Mouse (Mus musculus) hindbrain, embryonic 15.5 days (tissue): ENCODE results near the gene Cacna1d. TPM values are rescaled to one million over a fixed set of nuclear protein-coding genes. Genes with fewer than 3 reads are reported as not detected.

Experiments
- ATAC-seq: fragments of 200-750 bp; cut with Nextera tagmentation; 2 replicates; pipeline ENCODE4 v1.8.0; 2017; ENCODE audit warnings: low read depth, moderate number of reproducible peaks, moderate TSS enrichment; ENCODE audit not compliant: low FRiP score
- H3K27ac ChIP-seq: fragments of 300-500 bp; sonication (generic); replicated peaks from 2 replicates; pipeline ENCODE4 v1.5.1; 2015; ENCODE audit warnings: mild to moderate bottlenecking, inconsistent platforms
- H3K27me3 ChIP-seq: fragments of 300-500 bp; sonication (generic); 2 replicates; pipeline ENCODE4 v1.6.1; 2015; ENCODE audit warnings: control low read depth, inconsistent platforms
- H3K36me3 ChIP-seq: fragments of 300-500 bp; sonication (generic); 2 replicates; pipeline ENCODE4 v1.6.1; 2015; ENCODE audit warnings: control low read depth, inconsistent platforms
- H3K4me1 ChIP-seq: fragments of 300-500 bp; sonication (generic); replicated peaks from 2 replicates; pipeline ENCODE4 v1.6.1; 2015; ENCODE audit warnings: control low read depth, inconsistent platforms
- H3K4me2 ChIP-seq: fragments of 300-500 bp; sonication (generic); 2 replicates; pipeline ENCODE4 v1.6.1; 2015; ENCODE audit warnings: moderate library complexity, mild to moderate bottlenecking, inconsistent platforms
- H3K4me3 ChIP-seq: fragments of 300-500 bp; sonication (generic); 2 replicates; pipeline ENCODE4 v1.5.1; 2015; ENCODE audit warnings: mild to moderate bottlenecking, inconsistent platforms
- H3K9ac ChIP-seq: fragments of 300-500 bp; sonication (generic); 2 replicates; pipeline ENCODE4 v1.6.1; 2015; ENCODE audit warnings: inconsistent platforms
- H3K9me3 ChIP-seq: fragments of 300-500 bp; sonication (generic); 2 replicates; pipeline ENCODE4 v1.6.1; 2016; ENCODE audit warnings: control low read depth, inconsistent platforms
- WGBS: fragments of 180-500 bp; shearing (Covaris S2); methylation state at CpG from one replicate; pipeline ENCODE4 v1.1.7; 2015; 5-methylcytosine and 5-hydroxymethylcytosine counted together
- polyA plus RNA-seq: library from polyadenylated mRNA; unstranded; fragments of >200 nt; fragmentation: Nextera tagmentation; extraction: Ambion mirVana; gene quantifications from 2 replicates; pipeline ENCODE4 v1.2.1, GENCODE M21; 2015

The Cacna1d gene
- polyA plus RNA-seq, 1 experiment from 2014 or later = 10.7 TPM

DNA sequence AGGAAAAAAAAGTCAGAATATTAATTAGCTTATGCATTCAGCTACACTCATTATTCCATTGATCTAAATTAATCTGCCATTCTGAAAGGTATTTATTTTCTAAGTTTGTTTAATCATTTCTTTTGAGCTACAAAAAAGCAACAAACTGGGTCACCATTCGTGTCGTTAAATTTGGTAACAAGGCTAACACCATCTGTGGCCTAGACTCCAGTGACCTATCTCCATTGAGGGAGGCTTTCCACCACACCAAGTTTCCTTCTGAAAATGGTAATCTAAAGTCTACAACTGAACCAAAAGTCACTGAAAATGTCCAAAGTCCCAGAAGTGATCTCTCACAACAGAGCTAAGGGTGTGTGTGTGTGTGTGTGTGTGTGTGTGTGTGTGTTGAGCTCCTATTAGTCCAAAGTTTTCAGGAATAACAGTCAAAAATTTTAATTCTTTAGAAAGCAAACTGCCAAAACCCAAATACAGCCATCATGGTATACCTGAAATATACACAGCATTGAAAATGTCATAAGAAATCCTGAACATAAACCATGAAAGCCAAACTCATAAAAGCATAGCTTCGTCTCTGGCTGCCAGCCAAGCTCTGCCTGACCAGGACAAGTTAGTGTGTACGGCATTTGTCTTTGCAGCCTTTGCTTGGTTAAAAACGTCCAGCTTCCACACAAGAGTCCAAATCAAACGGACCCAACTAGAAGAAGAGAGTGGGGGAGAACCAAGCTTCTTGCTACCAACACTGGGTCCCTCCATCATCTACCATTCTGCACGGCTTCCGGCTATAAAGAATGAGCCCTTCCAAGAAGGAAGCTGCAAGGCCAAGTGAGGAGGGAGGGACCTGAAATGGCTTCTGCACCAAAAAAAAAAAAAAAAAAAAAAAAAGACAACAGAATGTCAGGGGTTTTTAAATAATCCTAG, 146.0 kb downstream of the Cacna1d start:
- no peaks in the 10 kb centered on the region for H3K36me3 ChIP-seq
- no peak overlapping the region for H3K4me2 ChIP-seq
- no peak for ATAC-seq
- 69% methylated on average over 8 of the region's 8 CpGs for WGBS
- H3K27me3 ChIP-seq = no peaks in the 10 kb centered on the region
- H3K9me3 ChIP-seq = no peaks in the 10 kb centered on the region
- H3K9ac ChIP-seq = no peak overlapping the region
- H3K4me3 ChIP-seq = no peak overlapping the region
- H3K4me1 ChIP-seq = peaks cover 8% of the 10 kb centered on the region; the same call in 1 of the 2 replicates
- H3K27ac ChIP-seq = no peak overlapping the region

DNA sequence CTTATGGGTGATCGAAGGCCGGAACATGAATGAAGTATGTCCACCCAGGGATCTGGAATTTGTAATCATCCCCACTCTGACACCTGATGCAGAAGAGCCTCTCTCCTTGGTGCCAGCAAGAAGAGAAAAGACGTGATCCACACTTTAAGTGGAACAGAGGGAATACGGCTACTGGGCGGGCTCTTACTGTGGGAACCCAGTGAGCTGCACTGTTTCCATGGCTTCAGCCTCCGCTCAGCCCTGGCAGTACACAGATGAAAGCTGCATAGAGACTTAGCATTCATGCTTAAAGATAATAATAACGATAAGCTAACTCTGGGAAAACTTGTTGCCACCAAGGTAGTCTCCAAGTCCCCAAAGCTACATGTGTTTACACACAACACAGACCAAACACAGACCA, 147.5 kb downstream of the Cacna1d start:
- ATAC-seq = no peak
- H3K27ac ChIP-seq = no peak overlapping the region

DNA sequence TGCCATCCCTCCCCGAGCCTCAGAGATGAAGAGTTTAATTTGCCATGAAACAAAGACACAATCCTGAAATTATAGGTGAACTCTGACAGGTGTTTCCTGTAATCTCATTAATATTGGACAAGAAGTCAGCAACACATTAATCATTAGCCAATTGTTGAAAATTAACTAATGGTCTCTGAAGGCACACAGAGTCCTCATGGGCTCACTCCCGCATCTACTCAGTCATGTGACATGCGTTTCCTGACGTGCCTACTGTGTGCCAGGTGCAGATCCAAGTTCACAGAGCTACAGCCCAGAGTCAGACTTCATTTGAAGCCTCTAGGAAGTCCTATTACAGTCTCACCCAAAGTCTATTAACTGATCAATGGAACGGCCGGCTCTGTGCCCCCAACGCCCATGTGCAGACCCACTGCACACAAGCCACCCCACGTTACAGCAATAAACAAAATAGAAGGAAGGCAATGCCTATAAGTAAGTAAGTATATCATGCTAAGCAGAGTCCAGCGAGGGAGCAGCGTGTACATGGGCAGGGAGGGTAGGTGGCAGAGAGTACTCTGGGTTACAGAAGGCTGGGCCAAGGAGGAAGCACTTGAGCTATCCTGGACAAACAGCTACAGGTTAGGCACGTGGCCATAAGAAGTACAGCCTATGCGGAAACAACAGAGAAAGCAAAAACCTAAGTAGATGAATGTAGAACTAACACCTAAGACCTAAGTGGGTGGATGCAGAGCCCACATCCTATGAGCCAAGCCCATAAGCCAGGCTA, 149.2 kb downstream of the Cacna1d start:
- Histone ChIP-seq H3K9ac (no peak overlapping the region), H3K9me3 (no peaks in the 10 kb centered on the region), H3K4me2 (no peak overlapping the region), H3K4me3 (no peak overlapping the region), H3K4me1 (peaks cover 8% of the 10 kb centered on the region; the same call in 1 of the 2 replicates), H3K27ac (no peak overlapping the region), H3K36me3 (no peaks in the 10 kb centered on the region), H3K27me3 (no peaks in the 10 kb centered on the region)
- WGBS = 87% methylated on average over 12 of the region's 12 CpGs
- no peak for ATAC-seq

More for the DNA sequence above, 147.5 kb downstream of the Cacna1d start:
- H3K36me3 ChIP-seq = no peaks in the 10 kb centered on the region
- H3K9me3 ChIP-seq = no peaks in the 10 kb centered on the region
- 79% methylated on average over 7 of the region's 7 CpGs for WGBS
- H3K4me1 ChIP-seq = peaks cover 8% of the 10 kb centered on the region; the same call in 1 of the 2 replicates
- no peak overlapping the region for H3K4me3 ChIP-seq
- H3K27me3 ChIP-seq = no peaks in the 10 kb centered on the region
- no peak overlapping the region for H3K9ac ChIP-seq
- no peak overlapping the region for H3K4me2 ChIP-seq

- Histone ChIP-seq H3K36me3 (no peaks in the 10 kb centered on the region), H3K4me1 (peaks cover 8% of the 10 kb centered on the region; the same call in 1 of the 2 replicates), H3K9me3 (no peaks in the 10 kb centered on the region), H3K9ac (no peak overlapping the region), H3K4me3 (no peak overlapping the region), H3K27me3 (no peaks in the 10 kb centered on the region), H3K4me2 (no peak overlapping the region), H3K27ac (no peak overlapping the region)
- ATAC-seq = no peak
- 72% methylated on average over 3 of the region's 3 CpGs for WGBS
Observed at GRCm38 (mm10) chr14:30340140-30340539, 151.1 kb downstream of the Cacna1d start.

GRCm38 (mm10) chr14:30331856-30332255, 159.4 kb downstream of the Cacna1d start:
- no peaks in the 10 kb centered on the region for H3K27me3 ChIP-seq
- no peak overlapping the region for H3K27ac ChIP-seq
- no peak for ATAC-seq
- H3K4me3 ChIP-seq = no peak overlapping the region
- H3K9ac ChIP-seq = no peak overlapping the region
- no peaks in the 10 kb centered on the region for H3K36me3 ChIP-seq
- H3K4me1 ChIP-seq = no peaks in the 10 kb centered on the region
- 96% methylated on average over 1 of the region's 1 CpGs for WGBS
- H3K4me2 ChIP-seq = no peak overlapping the region
- H3K9me3 ChIP-seq = no peaks in the 10 kb centered on the region

DNA sequence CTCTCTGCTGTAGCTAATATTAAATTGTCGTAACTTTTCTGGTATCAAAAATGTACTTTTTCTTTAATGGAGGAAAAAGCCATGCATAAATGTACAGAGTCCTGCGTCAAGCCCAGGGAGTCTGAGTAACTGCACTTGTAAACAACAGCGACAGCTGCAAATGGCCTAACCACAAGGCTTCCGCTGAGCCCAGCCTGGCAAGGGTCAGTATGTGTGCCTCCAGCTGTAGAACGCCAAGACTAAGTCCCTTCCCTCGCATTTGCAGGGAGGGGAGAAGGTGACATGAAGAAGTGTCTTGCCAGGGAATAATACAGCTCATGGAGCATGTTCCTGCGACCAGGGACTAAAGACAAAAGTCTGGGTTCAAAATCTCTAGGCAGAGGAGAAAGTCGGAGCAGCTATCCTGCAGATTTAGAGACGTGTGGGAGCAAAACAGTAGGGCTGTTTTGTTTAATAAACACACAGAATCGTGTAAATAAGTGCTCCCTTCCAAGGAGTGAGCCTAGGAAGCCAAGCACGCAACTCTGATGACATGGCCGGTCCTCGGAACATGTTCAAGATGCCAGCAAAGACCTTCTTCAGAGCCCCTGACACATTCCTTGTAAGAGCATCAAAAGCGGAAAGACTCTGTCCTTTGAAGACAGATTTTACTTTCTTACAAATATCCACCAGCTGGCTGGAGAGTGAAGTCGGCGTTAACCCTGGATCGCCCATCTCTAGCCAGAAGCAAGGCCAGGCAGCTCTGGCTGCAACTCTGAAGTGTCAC, 160.7 kb downstream of the Cacna1d start:
- Histone ChIP-seq H3K4me1 (no peaks in the 10 kb centered on the region), H3K4me2 (no peak overlapping the region), H3K27me3 (no peaks in the 10 kb centered on the region), H3K9me3 (no peaks in the 10 kb centered on the region), H3K4me3 (no peak overlapping the region), H3K36me3 (no peaks in the 10 kb centered on the region), H3K9ac (no peak overlapping the region), H3K27ac (no peak overlapping the region)
- WGBS = 87% methylated on average over 17 of the region's 17 CpGs
- no peak for ATAC-seq

GRCm38 (mm10) chr14:30329109-30329508, 162.1 kb downstream of the Cacna1d start:
- Histone ChIP-seq H3K4me1 (no peaks in the 10 kb centered on the region), H3K9ac (no peak overlapping the region), H3K27me3 (no peaks in the 10 kb centered on the region), H3K9me3 (no peaks in the 10 kb centered on the region), H3K4me2 (no peak overlapping the region), H3K4me3 (no peak overlapping the region), H3K36me3 (no peaks in the 10 kb centered on the region), H3K27ac (no peak overlapping the region)
- no peak for ATAC-seq
- 86% methylated on average over 11 of the region's 11 CpGs for WGBS

- H3K4me2 ChIP-seq = no peak overlapping the region
- H3K9me3 ChIP-seq = no peaks in the 10 kb centered on the region
- H3K9ac ChIP-seq = no peak overlapping the region
- 68% methylated on average over 7 of the region's 7 CpGs for WGBS
- H3K4me1 ChIP-seq = no peaks in the 10 kb centered on the region
- H3K27ac ChIP-seq = no peak overlapping the region
- no peak overlapping the region for H3K4me3 ChIP-seq
- ATAC-seq = no peak
- H3K36me3 ChIP-seq = no peaks in the 10 kb centered on the region
- H3K27me3 ChIP-seq = no peaks in the 10 kb centered on the region
Observed at GRCm38 (mm10) chr14:30327452-30327851, 163.8 kb downstream of the Cacna1d start.

GRCm38 (mm10) chr14:30327051-30327450, 164.2 kb downstream of the Cacna1d start:
- no peaks in the 10 kb centered on the region for H3K36me3 ChIP-seq
- no peaks in the 10 kb centered on the region for H3K4me1 ChIP-seq
- H3K27ac ChIP-seq = no peak overlapping the region
- H3K27me3 ChIP-seq = no peaks in the 10 kb centered on the region
- 50% methylated on average over 8 of the region's 8 CpGs for WGBS
- no peak overlapping the region for H3K9ac ChIP-seq
- no peak for ATAC-seq
- H3K9me3 ChIP-seq = no peaks in the 10 kb centered on the region
- no peak overlapping the region for H3K4me2 ChIP-seq
- H3K4me3 ChIP-seq = no peak overlapping the region

GRCm38 (mm10) chr14:30326226-30326625, 165.0 kb downstream of the Cacna1d start:
- no peaks in the 10 kb centered on the region for H3K9me3 ChIP-seq
- no peak overlapping the region for H3K27ac ChIP-seq
- H3K36me3 ChIP-seq = no peaks in the 10 kb centered on the region
- WGBS = 60% methylated on average over 4 of the region's 4 CpGs
- no peaks in the 10 kb centered on the region for H3K4me1 ChIP-seq
- H3K4me2 ChIP-seq = no peak overlapping the region
- no peak overlapping the region for H3K4me3 ChIP-seq
- no peaks in the 10 kb centered on the region for H3K27me3 ChIP-seq
- H3K9ac ChIP-seq = no peak overlapping the region
- no peak for ATAC-seq

DNA sequence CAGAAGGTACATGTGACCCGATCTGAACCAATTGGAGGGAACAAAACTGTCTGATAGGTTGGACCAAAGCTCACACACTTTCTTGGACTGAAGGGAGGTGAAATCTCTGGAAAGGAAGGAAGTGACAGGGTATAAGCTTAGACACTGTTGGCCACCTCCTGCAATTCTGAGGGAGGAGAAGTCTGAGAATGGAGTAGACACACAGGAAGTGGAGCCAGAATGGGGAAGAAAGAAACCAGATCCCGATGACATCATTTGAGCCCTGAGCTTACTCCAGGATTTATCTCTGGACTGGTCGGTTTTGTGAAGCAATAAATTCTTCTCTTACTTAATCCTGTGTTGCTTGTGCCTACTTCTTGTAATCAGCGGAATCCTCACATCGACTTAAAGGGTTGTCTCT, 166.3 kb downstream of the Cacna1d start:
- no peak overlapping the region for H3K9ac ChIP-seq
- H3K36me3 ChIP-seq = no peaks in the 10 kb centered on the region
- no peaks in the 10 kb centered on the region for H3K27me3 ChIP-seq
- no peaks in the 10 kb centered on the region for H3K9me3 ChIP-seq
- ATAC-seq = no peak
- 90% methylated on average over 5 of the region's 5 CpGs for WGBS
- H3K4me2 ChIP-seq = no peak overlapping the region
- H3K4me3 ChIP-seq = no peak overlapping the region
- no peaks in the 10 kb centered on the region for H3K4me1 ChIP-seq
- no peak overlapping the region for H3K27ac ChIP-seq
